Mouse (Mus musculus): ENCODE data around the gene Sult2b1. TPM values are rescaled to one million over a fixed set of nuclear protein-coding genes. Genes with fewer than 3 reads are reported as not detected.
A peak's percentile ranks its signal among the peaks of the same experiment; 100 is the strongest.

Gene Sult2b1
- polyA plus RNA-seq, 1 experiment, result 8.8 TPM

- H3K36me3 ChIP-seq (ENCODE audit: control insufficient read depth, insufficient read depth, low read length), result no peaks in the 10 kb centered on the region
- H3K4me1 ChIP-seq (ENCODE audit: control insufficient read depth, insufficient read depth, low read length), result peaks cover 7% of the 10 kb centered on the region
- H3K27ac ChIP-seq (ENCODE audit: control insufficient read depth, insufficient read depth, low read depth, low read length), result no peak overlapping the region
- H3K4me3 ChIP-seq (ENCODE audit: control insufficient read depth, low read depth, low read length), result peak overlapping the region; percentile 2; the same call in 1 of the 2 replicates
- TF ChIP-seq POLR2A (IDR thresholded peaks at IDR 0.05; ENCODE audit: control insufficient read depth, low read depth, low read length) (no peak), CTCF (IDR thresholded peaks at IDR 0.05; ENCODE audit: control insufficient read depth, insufficient read depth, insufficient replicate concordance, low read depth, low read length) (no peak)
- no peaks in the 10 kb centered on the region for H3K27me3 ChIP-seq (ENCODE audit: control insufficient read depth, insufficient read depth, low read length)
Measured at GRCm38 (mm10) chr7:45692364-45692763, 92.1 kb downstream of the Sult2b1 start.

- Histone ChIP-seq H3K4me1 (ENCODE audit: control insufficient read depth, insufficient read depth, low read length) (peaks cover 6% of the 10 kb centered on the region), H3K4me3 (ENCODE audit: control insufficient read depth, low read depth, low read length) (no peak overlapping the region), H3K36me3 (ENCODE audit: control insufficient read depth, insufficient read depth, low read length) (no peaks in the 10 kb centered on the region), H3K27ac (ENCODE audit: control insufficient read depth, insufficient read depth, low read depth, low read length) (peak overlapping the region; percentile 45; the same call in 1 of the 2 replicates), H3K27me3 (ENCODE audit: control insufficient read depth, insufficient read depth, low read length) (no peaks in the 10 kb centered on the region)
- TF ChIP-seq CTCF (IDR thresholded peaks at IDR 0.05; ENCODE audit: control insufficient read depth, insufficient read depth, insufficient replicate concordance, low read depth, low read length) (no peak), POLR2A (IDR thresholded peaks at IDR 0.05; ENCODE audit: control insufficient read depth, low read depth, low read length) (no peak)
Measured at GRCm38 (mm10) chr7:45689800-45690199, 94.7 kb downstream of the Sult2b1 start.

- H3K4me1 ChIP-seq (ENCODE audit: control insufficient read depth, insufficient read depth, low read length), result peaks cover 6% of the 10 kb centered on the region
- peak overlapping the region; percentile 2; the same call in 1 of the 2 replicates for H3K4me3 ChIP-seq (ENCODE audit: control insufficient read depth, low read depth, low read length)
- TF ChIP-seq CTCF (IDR thresholded peaks at IDR 0.05; ENCODE audit: control insufficient read depth, insufficient read depth, insufficient replicate concordance, low read depth, low read length) (no peak), POLR2A (IDR thresholded peaks at IDR 0.05; ENCODE audit: control insufficient read depth, low read depth, low read length) (no peak)
- no peaks in the 10 kb centered on the region for H3K36me3 ChIP-seq (ENCODE audit: control insufficient read depth, insufficient read depth, low read length)
- no peaks in the 10 kb centered on the region for H3K27me3 ChIP-seq (ENCODE audit: control insufficient read depth, insufficient read depth, low read length)
- no peak overlapping the region for H3K27ac ChIP-seq (ENCODE audit: control insufficient read depth, insufficient read depth, low read depth, low read length)
Measured at GRCm38 (mm10) chr7:45689099-45689498, 95.4 kb downstream of the Sult2b1 start.

GRCm38 (mm10) chr7:45686841-45687240, 97.6 kb downstream of the Sult2b1 start:
- H3K27me3 ChIP-seq (ENCODE audit: control insufficient read depth, insufficient read depth, low read length), result no peaks in the 10 kb centered on the region
- peak overlapping the region; percentile 65 for H3K4me3 ChIP-seq (ENCODE audit: control insufficient read depth, low read depth, low read length)
- no peaks in the 10 kb centered on the region for H3K36me3 ChIP-seq (ENCODE audit: control insufficient read depth, insufficient read depth, low read length)
- H3K27ac ChIP-seq (ENCODE audit: control insufficient read depth, insufficient read depth, low read depth, low read length), result no peak overlapping the region; the same call in 1 of the 2 replicates
- TF ChIP-seq CTCF (IDR thresholded peaks at IDR 0.05; ENCODE audit: control insufficient read depth, insufficient read depth, insufficient replicate concordance, low read depth, low read length) (no peak), POLR2A (IDR thresholded peaks at IDR 0.05; ENCODE audit: control insufficient read depth, low read depth, low read length) (no peak)
- no peaks in the 10 kb centered on the region; the same call in none of the 2 replicates for H3K4me1 ChIP-seq (ENCODE audit: control insufficient read depth, insufficient read depth, low read length)

- no peak overlapping the region for H3K4me3 ChIP-seq (ENCODE audit: control insufficient read depth, low read depth, low read length)
- H3K4me1 ChIP-seq (ENCODE audit: control insufficient read depth, insufficient read depth, low read length), result no peaks in the 10 kb centered on the region; the same call in none of the 2 replicates
- H3K27ac ChIP-seq (ENCODE audit: control insufficient read depth, insufficient read depth, low read depth, low read length), result no peak overlapping the region
Measured at GRCm38 (mm10) chr7:45685811-45686210, 98.7 kb downstream of the Sult2b1 start.

GRCm38 (mm10) chr7:45683396-45684050, 100.9 kb downstream of the Sult2b1 start, which contains the start of gene Ntn5:
Ntn5 (plus strand) TSS chr7:45684022.
- Histone ChIP-seq H3K4me1 (ENCODE audit: control insufficient read depth, insufficient read depth, low read length) (no peaks in the 10 kb centered on the region; the same call in 1 of the 2 replicates), H3K27me3 (ENCODE audit: control insufficient read depth, insufficient read depth, low read length) (no peaks in the 10 kb centered on the region), H3K36me3 (ENCODE audit: control insufficient read depth, insufficient read depth, low read length) (no peaks in the 10 kb centered on the region), H3K27ac (ENCODE audit: control insufficient read depth, insufficient read depth, low read depth, low read length) (no peak within 1 kb of the TSS), H3K4me3 (ENCODE audit: control insufficient read depth, low read depth, low read length) (no peak within 1 kb of the TSS)
- no peak for TF ChIP-seq CTCF (IDR thresholded peaks at IDR 0.05; ENCODE audit: control insufficient read depth, insufficient read depth, insufficient replicate concordance, low read depth, low read length)
- TF ChIP-seq POLR2A (IDR thresholded peaks at IDR 0.05; ENCODE audit: control insufficient read depth, low read depth, low read length), result no peak

More at GRCm38 (mm10) chr7:45685811-45686210, 98.7 kb downstream of the Sult2b1 start:
- H3K27me3 ChIP-seq (ENCODE audit: control insufficient read depth, insufficient read depth, low read length), result no peaks in the 10 kb centered on the region
- TF ChIP-seq POLR2A (IDR thresholded peaks at IDR 0.05; ENCODE audit: control insufficient read depth, low read depth, low read length) (no peak), CTCF (IDR thresholded peaks at IDR 0.05; ENCODE audit: control insufficient read depth, insufficient read depth, insufficient replicate concordance, low read depth, low read length) (no peak)
- H3K36me3 ChIP-seq (ENCODE audit: control insufficient read depth, insufficient read depth, low read length), result no peaks in the 10 kb centered on the region

- TF ChIP-seq POLR2A (IDR thresholded peaks at IDR 0.05; ENCODE audit: control insufficient read depth, low read depth, low read length) (no peak), CTCF (IDR thresholded peaks at IDR 0.05; ENCODE audit: control insufficient read depth, insufficient read depth, insufficient replicate concordance, low read depth, low read length) (peak; percentile 85)
- Histone ChIP-seq H3K36me3 (ENCODE audit: control insufficient read depth, insufficient read depth, low read length) (no peaks in the 10 kb centered on the region), H3K4me3 (ENCODE audit: control insufficient read depth, low read depth, low read length) (no peak overlapping the region), H3K27me3 (ENCODE audit: control insufficient read depth, insufficient read depth, low read length) (no peaks in the 10 kb centered on the region), H3K27ac (ENCODE audit: control insufficient read depth, insufficient read depth, low read depth, low read length) (no peak overlapping the region), H3K4me1 (ENCODE audit: control insufficient read depth, insufficient read depth, low read length) (no peaks in the 10 kb centered on the region; the same call in 1 of the 2 replicates)
Measured at GRCm38 (mm10) chr7:45682144-45683126, 102.0 kb downstream of the Sult2b1 start.
